Mouse (Mus musculus) 3134 (cell line): Measurements from ENCODE around the gene Slc35a3.
"Not testable (repeated sequence)": the region's sequence is repeated elsewhere in the genome, so short reads cannot be mapped to it uniquely, and the experiment has no call there.

Experiments
- DNase-seq: peaks from one replicate; pipeline ENCODE4 v3.0.0-alpha.2; 2011; ENCODE audit warnings: low spot score; ENCODE audit not compliant: insufficient read length; ENCODE audit errors: extremely low read depth

Slc35a3 gene

GRCm38 (mm10) chr3:116712436-116712881 lies at the start of gene Slc35a3:
Gene Slc35a3, minus strand, starts transcription at chr3:116712831.
- DNase-seq, result no peak

DNA sequence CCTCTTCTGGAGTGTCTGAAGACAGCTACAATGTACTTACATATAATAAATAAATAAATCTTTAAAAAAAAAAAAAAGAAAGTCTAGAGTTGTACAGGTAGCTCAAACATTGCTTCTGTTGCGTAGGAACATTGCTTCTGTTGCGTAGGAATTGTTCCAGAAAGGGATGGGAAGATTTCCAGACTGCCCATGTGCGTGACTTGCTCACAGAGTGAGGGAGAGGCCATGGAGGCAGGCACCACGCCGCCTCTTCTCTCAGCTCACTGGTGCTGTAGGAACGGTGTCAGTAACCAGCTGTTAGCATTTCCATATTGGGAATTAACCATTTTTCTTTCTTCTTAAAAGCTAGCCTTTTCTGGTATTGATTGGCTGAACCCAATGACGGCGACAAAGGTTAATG lies 40.2 kb upstream of the Slc35a3 start:
- DNase-seq, result no peak

- DNase-seq, result no peak
These were observed 38.7 kb upstream of the Slc35a3 start for GRCm38 (mm10) chr3:116751191-116751860.

GRCm38 (mm10) chr3:116748391-116749170 lies 36.0 kb upstream of the Slc35a3 start:
- no peak for DNase-seq

- not testable (repeated sequence) for DNase-seq
These were observed 35.0 kb upstream of the Slc35a3 start for GRCm38 (mm10) chr3:116747648-116748047.

- no peak for DNase-seq
These were observed 28.3 kb upstream of the Slc35a3 start for GRCm38 (mm10) chr3:116740963-116741362.

DNA sequence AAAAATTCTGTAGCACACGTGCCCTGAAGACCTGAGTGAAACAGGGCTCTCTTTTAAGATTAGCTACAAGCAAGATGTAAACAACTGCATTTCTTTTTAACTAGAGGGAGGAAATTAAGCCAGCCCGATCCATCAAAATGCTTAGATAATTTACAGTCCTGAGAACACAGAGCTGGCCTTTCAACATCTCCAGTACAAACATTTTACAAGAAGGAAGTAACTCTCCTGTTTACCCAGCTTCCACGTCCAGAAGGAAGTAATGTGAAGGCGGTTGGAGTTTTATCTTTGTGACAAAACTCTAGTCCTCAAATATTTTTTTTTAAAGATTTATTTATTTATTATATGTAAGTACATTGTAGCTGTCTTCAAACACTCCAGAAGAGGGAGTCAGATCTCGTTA lies 27.5 kb upstream of the Slc35a3 start:
- no peak for DNase-seq

GRCm38 (mm10) chr3:116737326-116737731 lies 24.7 kb upstream of the Slc35a3 start:
- DNase-seq, result no peak

GRCm38 (mm10) chr3:116729483-116730174 lies 17.0 kb upstream of the Slc35a3 start:
- DNase-seq, result no peak

DNA sequence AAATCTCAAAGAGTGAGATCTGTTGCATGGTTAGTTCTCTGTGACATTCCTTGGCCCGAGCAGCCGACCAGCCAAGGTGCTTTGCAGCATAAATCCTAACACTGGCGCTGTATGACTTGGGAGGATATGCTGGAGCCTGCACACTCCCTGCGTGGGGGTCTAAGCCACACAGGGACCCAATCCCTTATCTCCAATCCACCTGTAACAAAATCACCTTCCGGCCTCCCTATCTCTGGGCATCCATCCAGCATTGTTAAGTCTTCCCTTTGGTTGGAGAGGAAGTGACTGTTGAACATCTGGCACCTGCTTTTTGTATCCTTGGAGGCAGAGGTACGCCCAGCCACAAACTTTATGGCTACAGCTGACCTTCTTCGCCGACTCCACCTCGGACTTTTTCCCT lies 14.2 kb upstream of the Slc35a3 start:
- DNase-seq, result no peak

- no peak for DNase-seq
These were observed 11.2 kb upstream of the Slc35a3 start for GRCm38 (mm10) chr3:116723496-116724481.

GRCm38 (mm10) chr3:116722980-116723379 lies 10.3 kb upstream of the Slc35a3 start:
- no peak for DNase-seq

- DNase-seq, result no peak
These were observed 6.3 kb upstream of the Slc35a3 start for GRCm38 (mm10) chr3:116718951-116719350.

GRCm38 (mm10) chr3:116713031-116713430 lies 400 bp upstream of the Slc35a3 start:
- DNase-seq, result no peak

- peak; percentile 86 for DNase-seq
These were observed 801 bp downstream of the Slc35a3 start for GRCm38 (mm10) chr3:116711624-116712435.

DNA sequence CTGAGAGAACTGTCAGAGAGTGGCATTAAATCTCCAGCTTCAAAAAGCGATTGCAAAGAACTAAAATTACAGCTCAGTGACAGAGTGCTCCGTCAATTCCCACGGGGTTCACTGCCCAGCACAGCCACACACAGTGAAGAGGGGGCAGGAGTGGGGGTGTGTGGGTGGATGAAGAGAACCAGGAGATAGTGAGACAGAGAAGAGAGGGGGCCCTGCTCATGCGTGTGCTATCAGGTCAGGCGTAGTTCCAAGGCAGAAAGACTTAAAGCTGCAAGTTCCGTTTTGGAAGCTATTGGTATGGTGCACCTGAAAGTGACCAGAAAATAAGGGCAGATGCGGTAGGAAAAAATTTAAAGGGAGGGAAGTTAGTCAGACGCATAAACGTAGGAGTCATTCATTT lies 1.7 kb downstream of the Slc35a3 start:
- DNase-seq, result peak; percentile 10

DNA sequence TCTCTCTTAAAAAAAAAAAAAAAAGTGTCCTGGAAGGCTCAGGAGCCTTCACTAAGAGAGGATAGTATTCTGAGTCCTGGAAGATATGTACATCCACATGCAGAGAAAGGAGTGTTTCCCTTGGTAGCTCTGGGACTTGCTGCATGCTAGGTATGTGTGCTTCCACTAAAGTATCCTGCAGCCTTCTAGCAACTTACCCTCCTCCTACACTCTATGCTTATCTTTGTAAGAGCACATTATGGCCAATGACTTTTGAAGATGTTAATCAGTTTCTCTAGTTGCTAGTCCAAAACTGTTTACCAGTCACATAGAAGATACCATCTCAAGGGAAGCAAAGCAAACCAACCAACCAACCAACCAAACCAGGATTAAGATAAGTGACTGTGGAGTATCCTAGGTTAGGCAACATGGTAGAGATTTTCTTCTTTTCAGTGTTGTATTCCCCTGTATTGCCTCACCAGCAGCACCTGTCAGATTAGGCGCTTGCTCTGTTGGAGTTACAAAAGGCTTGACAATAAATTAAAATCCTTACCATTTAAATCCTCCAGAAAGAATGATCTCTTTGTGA lies 6.9 kb downstream of the Slc35a3 start:
- no peak for DNase-seq

DNA sequence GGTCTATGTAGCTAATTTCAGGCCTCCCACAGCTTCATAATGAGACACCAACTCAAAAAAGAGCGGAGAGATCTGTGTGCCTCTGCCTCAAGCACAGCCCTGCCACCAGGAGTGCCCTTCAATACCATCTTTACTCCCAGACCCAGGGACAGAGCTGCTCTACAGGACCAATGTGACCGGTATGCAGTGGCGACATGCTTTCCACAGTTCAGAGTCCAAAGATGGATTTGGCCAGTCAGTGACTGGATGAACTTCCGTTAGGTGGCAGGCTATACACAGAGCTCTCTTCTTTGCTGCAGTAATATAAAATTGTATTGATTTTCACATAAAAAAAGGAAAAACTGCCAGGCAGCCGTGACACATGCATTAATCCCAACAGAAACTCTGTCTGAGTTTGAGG lies 8.8 kb downstream of the Slc35a3 start:
- DNase-seq, result no peak

DNA sequence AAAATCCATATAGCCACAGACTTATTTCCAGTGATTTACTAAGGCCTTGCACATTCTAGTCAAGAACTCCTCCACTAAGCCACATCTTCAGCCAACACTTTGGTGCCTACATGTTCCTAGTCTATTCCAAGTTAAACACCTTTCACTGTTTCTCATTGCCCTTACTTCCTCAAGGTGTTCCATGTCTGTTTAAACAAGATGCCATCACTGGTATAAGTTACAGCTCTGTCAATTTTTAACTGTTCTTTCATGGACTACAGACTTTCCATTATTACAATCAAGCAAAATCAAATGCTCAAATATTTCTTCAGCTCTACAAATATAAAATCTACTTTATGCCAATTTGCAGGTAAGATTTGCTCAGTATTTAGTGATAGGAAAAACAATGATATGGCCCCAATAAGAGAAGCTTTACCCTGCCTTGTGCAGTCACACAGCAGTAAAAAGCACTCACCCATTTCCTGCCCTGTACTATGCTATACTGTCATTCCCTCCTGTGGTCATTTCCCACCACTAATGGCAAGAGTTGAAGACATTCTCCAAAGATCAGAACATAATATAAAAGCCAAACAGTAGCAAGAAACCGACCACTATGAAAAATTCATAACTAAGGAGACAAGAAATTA lies 9.9 kb downstream of the Slc35a3 start:
- DNase-seq, result no peak
